Mouse (Mus musculus): Measurements from ENCODE around the gene Rubcn. TPM values are rescaled to one million over a fixed set of nuclear protein-coding genes. Genes with fewer than 3 reads are reported as not detected.
A peak's percentile ranks its signal among the peaks of the same experiment; 100 is the strongest.
"Not testable (repeated sequence)": the region's sequence is repeated elsewhere in the genome, so short reads cannot be mapped to it uniquely, and the experiment has no call there.

Gene Rubcn
- polyA plus RNA-seq, 1 experiment from 2014 or later: 17.6 TPM

- no peak overlapping the region for H3K27ac ChIP-seq
- H3K4me3 ChIP-seq: no peak overlapping the region
- no peak for DNase-seq (ENCODE audit: low spot score)
- peaks cover 75% of the 10 kb centered on the region for H3K36me3 ChIP-seq
- H3K9me3 ChIP-seq (replicated peaks): no peaks in the 10 kb centered on the region
- 91% methylated on average over 7 of the region's 7 CpGs for WGBS
- no peaks in the 10 kb centered on the region for H3K27me3 ChIP-seq (ENCODE audit: low read depth, poor library complexity, severe bottlenecking)
- no peaks in the 10 kb centered on the region for H3K4me1 ChIP-seq
Observed at GRCm38 (mm10) chr16:32887996-32888395, 10.4 kb upstream of the Rubcn start.

- WGBS: 71% methylated on average over 7 of the region's 7 CpGs
- DNase-seq (ENCODE audit: low spot score): no peak
- Histone ChIP-seq H3K9me3 (replicated peaks) (no peaks in the 10 kb centered on the region), H3K27me3 (ENCODE audit: low read depth, poor library complexity, severe bottlenecking) (no peaks in the 10 kb centered on the region), H3K36me3 (peaks cover 34% of the 10 kb centered on the region), H3K4me3 (no peak overlapping the region), H3K4me1 (peaks cover 14% of the 10 kb centered on the region), H3K27ac (no peak overlapping the region)
Observed at GRCm38 (mm10) chr16:32881538-32881937, 4.0 kb upstream of the Rubcn start.

- H3K9me3 ChIP-seq (replicated peaks): no peaks in the 10 kb centered on the region
- no peaks in the 10 kb centered on the region for H3K27me3 ChIP-seq (ENCODE audit: low read depth, poor library complexity, severe bottlenecking)
- WGBS: 87% methylated on average over 14 of the region's 14 CpGs
- no peak overlapping the region for H3K27ac ChIP-seq
- no peak for DNase-seq (ENCODE audit: low spot score)
- peak overlapping the region; percentile 89 for H3K4me3 ChIP-seq
- H3K4me1 ChIP-seq: peaks cover 14% of the 10 kb centered on the region
- peaks cover 15% of the 10 kb centered on the region for H3K36me3 ChIP-seq
Observed at GRCm38 (mm10) chr16:32878972-32879926, 1.7 kb upstream of the Rubcn start.

- Histone ChIP-seq H3K27ac (peak overlapping the region; percentile 90), H3K27me3 (ENCODE audit: low read depth, poor library complexity, severe bottlenecking) (no peaks in the 10 kb centered on the region), H3K4me3 (peak overlapping the region; percentile 89), H3K9me3 (replicated peaks) (no peaks in the 10 kb centered on the region), H3K4me1 (peaks cover 14% of the 10 kb centered on the region), H3K36me3 (peaks cover 7% of the 10 kb centered on the region)
- DNase-seq (ENCODE audit: low spot score): peak; percentile 57
- 1% methylated on average over 34 of the region's 34 CpGs for WGBS
Observed at GRCm38 (mm10) chr16:32878157-32878598, 612 bp upstream of the Rubcn start.

GRCm38 (mm10) chr16:32876831-32877230 is 735 bp downstream of the Rubcn start:
- Histone ChIP-seq H3K9me3 (replicated peaks) (no peaks in the 10 kb centered on the region), H3K27me3 (ENCODE audit: low read depth, poor library complexity, severe bottlenecking) (no peaks in the 10 kb centered on the region), H3K36me3 (peaks cover 7% of the 10 kb centered on the region), H3K27ac (no peak overlapping the region), H3K4me1 (peaks cover 14% of the 10 kb centered on the region), H3K4me3 (peak overlapping the region; percentile 89)
- DNase-seq (ENCODE audit: low spot score): no peak
- WGBS: 42% methylated on average over 9 of the region's 9 CpGs

- no peak overlapping the region for H3K27ac ChIP-seq
- H3K27me3 ChIP-seq (ENCODE audit: low read depth, poor library complexity, severe bottlenecking): no peaks in the 10 kb centered on the region
- no peak overlapping the region for H3K4me3 ChIP-seq
- WGBS: 91% methylated on average over 3 of the region's 3 CpGs
- no peaks in the 10 kb centered on the region for H3K9me3 ChIP-seq (replicated peaks)
- peaks cover 7% of the 10 kb centered on the region for H3K36me3 ChIP-seq
- DNase-seq (ENCODE audit: low spot score): no peak
- H3K4me1 ChIP-seq: peaks cover 14% of the 10 kb centered on the region
Observed at GRCm38 (mm10) chr16:32875847-32876246, 1.7 kb downstream of the Rubcn start.

- H3K4me1 ChIP-seq: peaks cover 14% of the 10 kb centered on the region
- WGBS: 73% methylated on average over 1 of the region's 1 CpGs
- not testable (repeated sequence) for H3K4me3 ChIP-seq; H3K36me3 ChIP-seq; H3K27me3 ChIP-seq (ENCODE audit: low read depth, poor library complexity, severe bottlenecking); H3K9me3 ChIP-seq (replicated peaks); H3K27ac ChIP-seq; DNase-seq (ENCODE audit: low spot score)
Observed at GRCm38 (mm10) chr16:32875281-32875680, 2.3 kb downstream of the Rubcn start.

GRCm38 (mm10) chr16:32873366-32873765 is 4.2 kb downstream of the Rubcn start:
- no peaks in the 10 kb centered on the region for H3K9me3 ChIP-seq (replicated peaks)
- no peak for DNase-seq (ENCODE audit: low spot score)
- no peak overlapping the region for H3K27ac ChIP-seq
- no peaks in the 10 kb centered on the region for H3K27me3 ChIP-seq (ENCODE audit: low read depth, poor library complexity, severe bottlenecking)
- H3K4me3 ChIP-seq: no peak overlapping the region
- no peaks in the 10 kb centered on the region for H3K36me3 ChIP-seq
- 64% methylated on average over 3 of the region's 3 CpGs for WGBS
- H3K4me1 ChIP-seq: peaks cover 7% of the 10 kb centered on the region

- peaks cover 17% of the 10 kb centered on the region for H3K4me1 ChIP-seq
- H3K27me3 ChIP-seq (ENCODE audit: low read depth, poor library complexity, severe bottlenecking): no peaks in the 10 kb centered on the region
- no peak overlapping the region for H3K27ac ChIP-seq
- H3K9me3 ChIP-seq (replicated peaks): no peaks in the 10 kb centered on the region
- WGBS: 65% methylated on average over 5 of the region's 5 CpGs
- no peaks in the 10 kb centered on the region for H3K36me3 ChIP-seq
- no peak for DNase-seq (ENCODE audit: low spot score)
- no peak overlapping the region for H3K4me3 ChIP-seq
Observed at GRCm38 (mm10) chr16:32870231-32870630, 7.3 kb downstream of the Rubcn start.

GRCm38 (mm10) chr16:32867919-32868552 is 9.5 kb downstream of the Rubcn start:
- Histone ChIP-seq H3K27ac (peak overlapping the region; percentile 84), H3K27me3 (ENCODE audit: low read depth, poor library complexity, severe bottlenecking) (no peaks in the 10 kb centered on the region), H3K4me3 (peak overlapping the region; percentile 94), H3K9me3 (replicated peaks) (no peaks in the 10 kb centered on the region), H3K36me3 (no peaks in the 10 kb centered on the region), H3K4me1 (peaks cover 17% of the 10 kb centered on the region)
- under 1% methylated on average over 35 of the region's 35 CpGs for WGBS
- DNase-seq (ENCODE audit: low spot score): peak; percentile 90

- no peaks in the 10 kb centered on the region for H3K36me3 ChIP-seq
- no peaks in the 10 kb centered on the region for H3K27me3 ChIP-seq (ENCODE audit: low read depth, poor library complexity, severe bottlenecking)
- DNase-seq (ENCODE audit: low spot score): no peak
- peaks cover 17% of the 10 kb centered on the region for H3K4me1 ChIP-seq
- no peaks in the 10 kb centered on the region for H3K9me3 ChIP-seq (replicated peaks)
- WGBS: 88% methylated on average over 5 of the region's 5 CpGs
- no peak overlapping the region for H3K27ac ChIP-seq
- no peak overlapping the region for H3K4me3 ChIP-seq
Observed at GRCm38 (mm10) chr16:32866713-32867112, 10.9 kb downstream of the Rubcn start.

- Histone ChIP-seq H3K9me3 (replicated peaks) (no peaks in the 10 kb centered on the region), H3K4me3 (no peak overlapping the region), H3K4me1 (peaks cover 17% of the 10 kb centered on the region), H3K27ac (no peak overlapping the region), H3K36me3 (peaks cover 6% of the 10 kb centered on the region), H3K27me3 (ENCODE audit: low read depth, poor library complexity, severe bottlenecking) (no peaks in the 10 kb centered on the region)
- WGBS: 94% methylated on average over 4 of the region's 4 CpGs
- DNase-seq (ENCODE audit: low spot score): no peak
Observed at GRCm38 (mm10) chr16:32865401-32865800, 12.2 kb downstream of the Rubcn start.

- WGBS: 91% methylated on average over 3 of the region's 3 CpGs
Observed at GRCm38 (mm10) chr16:32861813-32862385, 15.7 kb downstream of the Rubcn start.

More at GRCm38 (mm10) chr16:32861813-32862385, 15.7 kb downstream of the Rubcn start:
- Histone ChIP-seq H3K4me3 (no peak overlapping the region), H3K4me1 (0 out of 2 replicates have a peak, but pooled peaks cover 1% of the 10 kb centered on the region), H3K27ac (no peak overlapping the region), H3K27me3 (ENCODE audit: low read depth, poor library complexity, severe bottlenecking) (no peaks in the 10 kb centered on the region), H3K9me3 (replicated peaks) (no peaks in the 10 kb centered on the region), H3K36me3 (peaks cover 6% of the 10 kb centered on the region)
- DNase-seq (ENCODE audit: low spot score): no peak
